ENCODE assay signal across 9 mouse cellular contexts in the genomic region with DNA sequence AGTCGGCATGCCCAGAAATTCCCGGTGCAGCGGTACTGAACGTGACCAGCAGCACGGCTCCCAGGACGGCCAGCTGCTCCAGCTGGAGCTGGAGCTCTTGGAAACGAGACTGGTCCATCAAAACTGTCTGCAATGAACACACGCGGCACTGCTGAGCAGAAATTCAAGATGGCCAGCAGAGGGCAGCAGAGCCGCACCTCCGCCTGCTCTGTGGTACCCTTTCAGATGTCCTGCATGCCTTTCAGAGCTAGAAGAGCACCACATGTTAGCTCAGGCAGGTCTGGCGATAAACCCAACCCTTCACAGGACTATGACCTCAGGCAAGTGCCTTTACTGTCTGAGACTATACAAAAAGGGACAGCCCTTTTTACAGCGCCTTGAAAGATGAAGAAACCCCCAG. TPM values are rescaled to one million over a fixed set of nuclear protein-coding genes. Genes with fewer than 3 reads are reported as not detected.
DNase-seq lines count a peak whose midpoint lies in the region; ATAC-seq and TF ChIP-seq lines count a peak whose summit lies in the region.
"Had no signal": no experiment of that assay in that cellular context is flagged by ENCODE, and none has a peak within 500 bp of the region (broad histone marks: within the 10 kb centered on the region; RNA-seq: fewer than 3 reads in every experiment).

No protein-coding gene starts in this region.

- no peak overlapping the region for H3K4me3 ChIP-seq in forebrain, postnatal 0 days (ENCODE audit: low read depth, low read length)
- H3K4me3 ChIP-seq in lung, embryonic 14.5 days (ENCODE audit: low read depth, low read length): no peak overlapping the region
- H3K4me3 ChIP-seq: megakaryocyte, embryonic 14.5 days had no signal

- peaks cover 60% of the 10 kb centered on the region for H3K36me3 ChIP-seq in forebrain, postnatal 0 days (ENCODE audit: insufficient read depth)
- peaks cover 6% of the 10 kb centered on the region; the same call in 1 of the 2 replicates for H3K36me3 ChIP-seq in lung, embryonic 14.5 days (ENCODE audit: insufficient read depth)

- no peaks in the 10 kb centered on the region for H3K4me1 ChIP-seq in forebrain, postnatal 0 days (ENCODE audit: insufficient read depth)
- H3K4me1 ChIP-seq in lung, embryonic 14.5 days (ENCODE audit: insufficient read depth): no peaks in the 10 kb centered on the region

- H3K27ac ChIP-seq in forebrain, postnatal 0 days (ENCODE audit: low read depth, low read length): no peak overlapping the region
- no peak overlapping the region for H3K27ac ChIP-seq in lung, embryonic 14.5 days (ENCODE audit: low read depth)

- TF ChIP-seq CTCF in forebrain, postnatal 0 days (IDR thresholded peaks at IDR 0.05; ENCODE audit: low read depth): peak; percentile 99
- peak; percentile 98 for TF ChIP-seq CTCF in lung, embryonic 14.5 days (IDR thresholded peaks at IDR 0.05; ENCODE audit: low read depth)

- ATAC-seq in forebrain, postnatal 0 days: peak; percentile 95
- ATAC-seq in lung, embryonic 14.5 days (ENCODE audit: insufficient read depth): peak; percentile 94

- no peaks in the 10 kb centered on the region for H3K27me3 ChIP-seq in forebrain, postnatal 0 days (ENCODE audit: insufficient read depth, low read length)
- no peaks in the 10 kb centered on the region for H3K27me3 ChIP-seq in lung, embryonic 14.5 days (ENCODE audit: insufficient read depth, low read length)
- H3K27me3 ChIP-seq: megakaryocyte, embryonic 14.5 days had no signal

- no peak overlapping the region for H3K9ac ChIP-seq in forebrain, postnatal 0 days
- no peak overlapping the region for H3K9ac ChIP-seq in lung, embryonic 14.5 days

- no peak overlapping the region for H3K4me2 ChIP-seq in forebrain, postnatal 0 days (ENCODE audit: low read depth)
- peak overlapping the region; percentile 13; the same call in 1 of the 2 replicates for H3K4me2 ChIP-seq in lung, embryonic 14.5 days

- H3K9me3 ChIP-seq in forebrain, postnatal 0 days (ENCODE audit: low read length): no peaks in the 10 kb centered on the region
- H3K9me3 ChIP-seq in lung, embryonic 14.5 days (ENCODE audit: low read depth, low read length): no peaks in the 10 kb centered on the region
- H3K9me3 ChIP-seq: megakaryocyte, embryonic 14.5 days had no signal

- DNase-seq in ES-CJ7 (ENCODE audit: low read depth, low spot score): peak; percentile 87
- peak; percentile 71 for DNase-seq in cerebellum, adult 11-12 months
- DNase-seq in forebrain, postnatal 0 days: peak; percentile 88
- peak; percentile 85 for DNase-seq in heart, postnatal 4 days
- DNase-seq in layer of hippocampus, adult 8-10 months (ENCODE audit: low spot score in 2 of 2): peak; percentile 63 to 79
- peak; percentile 93 for DNase-seq in lung, embryonic 14.5 days
- DNase-seq in ovary, postnatal 10 days (ENCODE audit: low spot score): peak; percentile 39
- peak; percentile 65 for DNase-seq in thymus, postnatal 0 days (ENCODE audit: low spot score)

- 5% methylated on average over 13 of the region's 13 CpGs for WGBS in forebrain, postnatal 0 days
- WGBS in lung, embryonic 14.5 days: 4% methylated on average over 13 of the region's 13 CpGs

RNA-seq across cellular contexts. Expression of a gene that starts 26.6 kb away (rescaled TPM):
- total RNA-seq in forebrain, postnatal 0 days (2014; rRNA removed): 32.9 and 40.7 TPM in 2 replicates
- polyA plus RNA-seq in forebrain, postnatal 0 days (2015; fragmentation: Nextera tagmentation; extraction: Ambion mirVana): 54.1 and 57.5 TPM in 2 replicates
- total RNA-seq in heart, postnatal 4 days (2021): 10 to 100 TPM in 1 of 2 experiments, 1 to 10 TPM in 1; 7.3 to 10.3 TPM
- 10 to 100 TPM; 39.0 to 53.4 (median 42.7) TPM for total RNA-seq in layer of hippocampus, adult 8-10 months (2022)
- polyA plus RNA-seq in lung, embryonic 14.5 days (2014; fragmentation: Nextera tagmentation; extraction: Ambion mirVana): 36.5 and 39.8 TPM in 2 replicates
- polyA plus RNA-seq in thymus, postnatal 0 days (2015; fragmentation: Nextera tagmentation; extraction: Ambion mirVana): 12.6 and 16.4 TPM in 2 replicates

RNA-seq across cellular contexts. Expression of a gene that starts 30.8 kb away (rescaled TPM):
- not detected in 2 replicates for total RNA-seq in forebrain, postnatal 0 days (2014; rRNA removed)
- polyA plus RNA-seq in forebrain, postnatal 0 days (2015; fragmentation: Nextera tagmentation; extraction: Ambion mirVana): not detected in 2 replicates
- not detected for total RNA-seq in heart, postnatal 4 days (2021)
- total RNA-seq in layer of hippocampus, adult 8-10 months (2022): not detected
- not detected in 2 replicates for polyA plus RNA-seq in lung, embryonic 14.5 days (2014; fragmentation: Nextera tagmentation; extraction: Ambion mirVana)
- polyA plus RNA-seq in thymus, postnatal 0 days (2015; fragmentation: Nextera tagmentation; extraction: Ambion mirVana): not detected in 2 replicates

RNA-seq across cellular contexts. Expression of a gene that starts 57.3 kb away (rescaled TPM):
- 0.90 and 1.3 TPM in 2 replicates for total RNA-seq in forebrain, postnatal 0 days (2014; rRNA removed)
- 0.70 and 0.82 TPM in 2 replicates for polyA plus RNA-seq in forebrain, postnatal 0 days (2015; fragmentation: Nextera tagmentation; extraction: Ambion mirVana)
- total RNA-seq in heart, postnatal 4 days (2021): 1 to 10 TPM; 2.7 to 2.8 TPM
- 1 to 10 TPM; 2.6 to 3.6 (median 3.2) TPM for total RNA-seq in layer of hippocampus, adult 8-10 months (2022)
- polyA plus RNA-seq in lung, embryonic 14.5 days (2014; fragmentation: Nextera tagmentation; extraction: Ambion mirVana): 7.6 and 8.1 TPM in 2 replicates
- polyA plus RNA-seq in thymus, postnatal 0 days (2015; fragmentation: Nextera tagmentation; extraction: Ambion mirVana): 3.7 and 4.0 TPM in 2 replicates

Comparison
In these comparisons a context has a peak if more than half of its experiments do, and no peak if none do; other contexts are left out.
1. DNase-seq: peak in every context shown above with its lines; median percentile 93 in lung, embryonic 14.5 days; 88 in forebrain, postnatal 0 days; 87 in ES-CJ7; 85 in heart, postnatal 4 days; 71 in cerebellum, adult 11-12 months; 71 in layer of hippocampus, adult 8-10 months; 65 in thymus, postnatal 0 days; 39 in ovary, postnatal 10 days.